Mouse (Mus musculus) hindbrain, embryonic 11.5 days (tissue): ENCODE data around the gene Mbnl1. TPM values are rescaled to one million over a fixed set of nuclear protein-coding genes. Genes with fewer than 3 reads are reported as not detected.

Experiments used
- ATAC-seq: fragments of 200-750 bp; cut with Nextera tagmentation; 2 replicates; pipeline ENCODE4 v1.8.0; 2017; ENCODE audit warnings: mild to moderate bottlenecking, moderate TSS enrichment, moderate library complexity; ENCODE audit not compliant: low FRiP score
- DNase-seq: peaks from one replicate; pipeline ENCODE4 v3.0.0-alpha.2; 2015; ENCODE audit warnings: low spot score
- H3K27ac ChIP-seq: fragments of 300-500 bp; sonication (generic); 2 replicates; pipeline ENCODE4 v1.5.1; 2014; ENCODE audit warnings: mild to moderate bottlenecking, low read depth, low read length
- H3K27me3 ChIP-seq: fragments of 300-500 bp; sonication (generic); 2 replicates; pipeline ENCODE4 v1.6.1; 2014; ENCODE audit warnings: mild to moderate bottlenecking, low read length, moderate library complexity, mixed read lengths; ENCODE audit not compliant: control insufficient read depth, insufficient read depth
- H3K36me3 ChIP-seq: fragments of 300-500 bp; sonication (generic); 2 replicates; pipeline ENCODE4 v1.6.1; 2014; ENCODE audit warnings: mild to moderate bottlenecking, low read length, moderate library complexity, mixed read lengths; ENCODE audit not compliant: control insufficient read depth, insufficient read depth
- H3K4me1 ChIP-seq: fragments of 300-500 bp; sonication (generic); replicated peaks from 2 replicates; pipeline ENCODE4 v1.6.1; 2014; ENCODE audit warnings: low read length, mixed read lengths; ENCODE audit not compliant: control insufficient read depth, insufficient read depth
- H3K4me2 ChIP-seq: fragments of 300-500 bp; sonication (generic); replicated peaks from 2 replicates; pipeline ENCODE4 v1.6.1; 2014; ENCODE audit warnings: mild to moderate bottlenecking, low read depth, low read length
- H3K4me3 ChIP-seq: fragments of 300-500 bp; sonication (generic); 2 replicates; pipeline ENCODE4 v1.5.1; 2014; ENCODE audit warnings: low read depth, low read length
- H3K9ac ChIP-seq: fragments of 300-500 bp; sonication (generic); 2 replicates; pipeline ENCODE4 v1.6.1; 2014; ENCODE audit warnings: low read depth, low read length
- H3K9me3 ChIP-seq: fragments of 300-500 bp; sonication (generic); 2 replicates; pipeline ENCODE4 v1.6.1; 2016; ENCODE audit warnings: low read length; ENCODE audit not compliant: control insufficient read depth
- WGBS: fragments of 180-500 bp; shearing (Covaris S2); extraction: QIAGEN DNeasy Blood & Tissue Kit; methylation state at CpG from one replicate; pipeline ENCODE4 v1.1.7; 2014; 5-methylcytosine and 5-hydroxymethylcytosine counted together
- polyA plus RNA-seq: library from polyadenylated mRNA; unstranded; fragments of >200 nt; fragmentation: Nextera tagmentation; extraction: Ambion mirVana; gene quantifications from 2 replicates; pipeline ENCODE4 v1.2.1, GENCODE M21; 2014

Gene Mbnl1
- polyA plus RNA-seq, 1 experiment from 2014 or later = 60.0 TPM

DNA sequence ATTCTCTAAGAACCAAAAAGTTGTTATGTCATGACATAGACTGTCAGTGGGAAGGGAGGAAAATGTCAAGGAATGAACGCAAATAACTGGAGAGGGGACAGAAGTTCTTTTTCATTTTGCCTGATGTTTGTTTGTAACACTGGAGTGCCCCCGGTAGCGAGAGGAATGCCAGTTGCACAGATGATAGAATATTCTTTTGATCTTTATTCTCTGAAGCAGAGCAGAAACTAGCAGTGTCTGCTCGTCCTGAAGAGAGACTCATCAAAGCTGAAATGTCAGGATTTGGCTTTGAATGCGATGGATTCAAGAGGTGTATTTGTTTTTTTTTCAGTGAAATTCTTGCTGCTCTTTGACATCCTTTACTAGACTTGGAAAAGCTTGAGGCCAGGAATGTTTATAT is 77.9 kb downstream of the Mbnl1 start:
- H3K4me1 ChIP-seq = no peaks in the 10 kb centered on the region
- no peak overlapping the region for H3K9ac ChIP-seq
- DNase-seq (no peak), ATAC-seq (no peak)
- no peak overlapping the region for H3K27ac ChIP-seq
- no peaks in the 10 kb centered on the region for H3K36me3 ChIP-seq
- no peaks in the 10 kb centered on the region for H3K9me3 ChIP-seq
- 64% methylated on average over 5 of the region's 5 CpGs for WGBS
- H3K4me2 ChIP-seq = no peak overlapping the region
- no peak overlapping the region for H3K4me3 ChIP-seq
- H3K27me3 ChIP-seq = no peaks in the 10 kb centered on the region

- Histone ChIP-seq H3K36me3 (no peaks in the 10 kb centered on the region), H3K4me1 (no peaks in the 10 kb centered on the region), H3K9ac (no peak overlapping the region), H3K4me3 (no peak overlapping the region), H3K27me3 (no peaks in the 10 kb centered on the region), H3K9me3 (no peaks in the 10 kb centered on the region), H3K27ac (no peak overlapping the region), H3K4me2 (no peak overlapping the region)
- no peak for ATAC-seq
- 74% methylated on average over 3 of the region's 3 CpGs for WGBS
- no peak for DNase-seq
Observed at GRCm38 (mm10) chr3:60551650-60552049, 79.0 kb downstream of the Mbnl1 start.

DNA sequence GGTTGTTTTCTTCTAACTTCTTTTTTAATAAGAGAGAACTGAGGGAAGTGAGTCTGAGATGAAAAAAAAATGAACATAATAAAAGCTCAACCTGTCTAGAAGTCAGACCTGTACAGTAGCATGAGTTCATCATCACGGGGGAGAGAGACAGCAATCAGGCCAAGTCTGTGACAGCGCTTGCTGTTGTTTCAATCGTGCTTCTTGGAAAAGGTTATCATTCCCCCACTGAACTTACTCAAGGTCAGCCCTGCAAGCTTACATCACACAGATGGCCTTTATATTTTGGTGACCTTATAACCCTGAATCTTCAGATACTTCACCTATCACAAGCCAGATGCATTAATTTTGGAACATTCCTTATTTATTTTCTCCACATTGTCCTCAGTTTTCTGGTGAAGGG is 80.4 kb downstream of the Mbnl1 start:
- Histone ChIP-seq H3K27ac (no peak overlapping the region), H3K36me3 (no peaks in the 10 kb centered on the region), H3K4me3 (no peak overlapping the region), H3K9me3 (no peaks in the 10 kb centered on the region), H3K4me2 (no peak overlapping the region), H3K9ac (no peak overlapping the region), H3K27me3 (no peaks in the 10 kb centered on the region), H3K4me1 (no peaks in the 10 kb centered on the region)
- ATAC-seq (no peak), DNase-seq (no peak)
- WGBS = 86% methylated on average over 3 of the region's 3 CpGs

- no peaks in the 10 kb centered on the region for H3K9me3 ChIP-seq
- 77% methylated on average over 3 of the region's 3 CpGs for WGBS
- DNase-seq (no peak), ATAC-seq (no peak)
- H3K4me2 ChIP-seq = no peak overlapping the region
- H3K9ac ChIP-seq = no peak overlapping the region
- no peaks in the 10 kb centered on the region for H3K4me1 ChIP-seq
- H3K27me3 ChIP-seq = no peaks in the 10 kb centered on the region
- H3K4me3 ChIP-seq = no peak overlapping the region
- H3K36me3 ChIP-seq = no peaks in the 10 kb centered on the region
- H3K27ac ChIP-seq = no peak overlapping the region
Observed at GRCm38 (mm10) chr3:60556596-60556995, 84.0 kb downstream of the Mbnl1 start.

- no peak overlapping the region for H3K9ac ChIP-seq
- 0 out of 2 replicates have a peak, but pooled peaks cover 2% of the 10 kb centered on the region for H3K4me1 ChIP-seq
- no peaks in the 10 kb centered on the region for H3K9me3 ChIP-seq
- WGBS = 67% methylated on average over 7 of the region's 7 CpGs
- H3K4me2 ChIP-seq = no peak overlapping the region
- ATAC-seq = no peak
- H3K36me3 ChIP-seq = no peaks in the 10 kb centered on the region
- H3K27me3 ChIP-seq = no peaks in the 10 kb centered on the region
- no peak overlapping the region for H3K4me3 ChIP-seq
- DNase-seq = no peak
- H3K27ac ChIP-seq = no peak overlapping the region
Observed at GRCm38 (mm10) chr3:60558252-60558862, 85.7 kb downstream of the Mbnl1 start.

DNA sequence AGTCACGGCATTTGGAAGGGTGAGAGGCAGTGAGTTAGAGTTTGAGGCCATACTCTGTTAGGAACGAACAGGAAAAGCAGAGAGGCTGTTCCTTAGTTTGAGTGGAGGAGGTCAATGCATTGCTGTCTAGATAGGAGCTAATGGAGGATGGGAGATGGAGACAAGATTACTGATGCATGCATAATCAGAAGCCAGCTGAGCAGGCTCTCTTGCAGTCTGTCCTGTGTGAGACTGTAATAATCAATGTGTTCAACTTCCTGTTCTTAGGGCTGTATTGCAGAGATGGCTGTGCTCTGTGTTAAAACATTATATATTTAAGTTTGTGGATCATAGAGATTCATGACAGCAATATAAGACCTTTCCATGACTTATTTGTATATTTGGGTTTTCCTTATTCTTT is 87.1 kb downstream of the Mbnl1 start:
- no peak for DNase-seq
- Histone ChIP-seq H3K9ac (no peak overlapping the region), H3K27me3 (no peaks in the 10 kb centered on the region), H3K9me3 (no peaks in the 10 kb centered on the region), H3K4me3 (no peak overlapping the region), H3K27ac (no peak overlapping the region), H3K4me2 (no peak overlapping the region), H3K4me1 (0 out of 2 replicates have a peak, but pooled peaks cover 2% of the 10 kb centered on the region), H3K36me3 (no peaks in the 10 kb centered on the region)
- WGBS = 63% methylated on average over 2 of the region's 2 CpGs
- ATAC-seq = peak; percentile 78

- Histone ChIP-seq H3K9me3 (no peaks in the 10 kb centered on the region), H3K4me1 (0 out of 2 replicates have a peak, but pooled peaks cover 2% of the 10 kb centered on the region), H3K27me3 (no peaks in the 10 kb centered on the region), H3K36me3 (no peaks in the 10 kb centered on the region), H3K9ac (no peak overlapping the region), H3K27ac (no peak overlapping the region), H3K4me2 (no peak overlapping the region), H3K4me3 (no peak overlapping the region)
- DNase-seq = no peak
- ATAC-seq = no peak
- 70% methylated on average over 10 of the region's 10 CpGs for WGBS
Observed at GRCm38 (mm10) chr3:60563529-60564243, 91.1 kb downstream of the Mbnl1 start.

DNA sequence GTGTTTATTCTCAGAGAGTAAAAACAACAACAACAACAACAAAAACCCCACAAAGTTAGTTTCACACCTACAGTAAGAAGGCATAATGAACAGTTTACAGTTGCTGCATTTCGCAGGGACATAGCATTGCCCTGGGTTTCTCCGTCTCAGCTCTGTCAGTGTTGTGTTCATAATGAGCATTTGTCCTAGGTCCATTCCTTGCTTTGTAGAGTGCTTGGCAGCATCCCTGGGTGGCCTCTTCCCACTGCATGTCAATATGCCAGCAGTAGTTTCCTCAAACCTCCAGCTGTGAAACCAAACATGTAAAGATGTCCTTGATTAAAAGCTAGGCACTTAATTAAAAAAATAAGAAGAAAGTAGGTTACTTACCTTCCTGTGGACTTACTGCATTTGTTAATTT is 91.6 kb downstream of the Mbnl1 start:
- no peak overlapping the region for H3K4me3 ChIP-seq
- no peaks in the 10 kb centered on the region for H3K36me3 ChIP-seq
- DNase-seq (no peak), ATAC-seq (no peak)
- H3K27ac ChIP-seq = no peak overlapping the region
- 0 out of 2 replicates have a peak, but pooled peaks cover 3% of the 10 kb centered on the region for H3K4me1 ChIP-seq
- no peaks in the 10 kb centered on the region for H3K27me3 ChIP-seq
- 61% methylated on average over 2 of the region's 2 CpGs for WGBS
- H3K9me3 ChIP-seq = no peaks in the 10 kb centered on the region
- no peak overlapping the region for H3K4me2 ChIP-seq
- no peak overlapping the region for H3K9ac ChIP-seq

DNA sequence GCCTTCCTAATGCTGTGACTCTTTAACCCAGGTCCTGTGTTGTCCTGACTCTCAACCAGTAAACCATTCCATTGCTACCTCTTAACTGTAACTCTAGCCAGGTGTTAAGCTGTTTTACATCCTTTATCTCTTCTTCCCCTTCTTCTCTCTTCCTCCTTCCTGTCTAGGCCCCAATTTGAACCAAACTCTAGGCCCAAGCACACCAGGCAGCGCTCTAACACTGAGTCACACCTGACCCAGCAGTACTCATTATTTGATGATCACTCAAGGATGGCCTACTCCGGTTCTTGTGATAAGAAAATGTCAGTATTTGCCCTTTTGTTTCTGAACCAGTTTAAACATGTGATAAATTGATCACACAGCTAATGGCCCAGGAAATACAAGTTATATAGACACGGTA is 92.6 kb downstream of the Mbnl1 start:
- H3K9ac ChIP-seq = no peak overlapping the region
- ATAC-seq = no peak
- no peaks in the 10 kb centered on the region for H3K9me3 ChIP-seq
- WGBS = 89% methylated on average over 3 of the region's 3 CpGs
- no peaks in the 10 kb centered on the region for H3K27me3 ChIP-seq
- no peak for DNase-seq
- no peak overlapping the region for H3K4me2 ChIP-seq
- no peak overlapping the region for H3K27ac ChIP-seq
- H3K4me3 ChIP-seq = no peak overlapping the region
- 0 out of 2 replicates have a peak, but pooled peaks cover 4% of the 10 kb centered on the region for H3K4me1 ChIP-seq
- H3K36me3 ChIP-seq = no peaks in the 10 kb centered on the region
